Mouse (Mus musculus) small intestine, adult 2 months (tissue): ENCODE data around the gene G6pc.

Experiments used
- CTCF ChIP-seq: fragments of 200-500 bp; IDR thresholded peaks from 2 replicates; pipeline ENCODE4 v1.5.1; 2012; ENCODE audit warnings: low read depth, mild to moderate bottlenecking, control low read depth, inconsistent platforms, low read length, moderate library complexity, mixed read lengths; ENCODE audit not compliant: insufficient replicate concordance, insufficient read length; ENCODE audit errors: extremely low read depth
- POLR2A ChIP-seq: fragments of 200-500 bp; IDR thresholded peaks from 2 replicates; pipeline ENCODE4 v1.6.1; 2012; ENCODE audit warnings: low read depth, mild to moderate bottlenecking, control low read depth, inconsistent platforms, low read length, moderate library complexity

DNA sequence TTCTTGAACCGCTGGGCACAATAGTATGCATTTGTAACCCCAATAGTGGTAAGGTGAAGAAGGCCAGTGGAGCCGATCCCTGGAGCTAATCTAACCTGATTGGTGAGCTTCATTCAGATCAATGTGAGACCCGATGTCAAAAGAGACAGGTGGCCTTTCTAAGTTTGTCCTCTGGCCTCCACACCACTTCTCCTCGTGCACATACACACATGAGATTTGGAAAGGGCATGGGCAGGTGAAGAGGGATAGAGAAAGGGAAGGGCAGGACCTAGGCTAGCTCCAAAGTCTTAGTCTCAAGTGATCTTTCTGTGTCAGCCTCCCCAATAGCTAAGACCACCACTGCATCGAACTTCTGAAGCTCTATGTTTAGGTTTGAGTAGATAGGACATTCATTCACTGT is 2.8 kb downstream of the G6pc start:
- TF ChIP-seq CTCF (no peak), POLR2A (no peak)
